Mouse (Mus musculus) intestine, embryonic 15.5 days (tissue): Measurements from ENCODE around the gene Fbxo41. TPM values are rescaled to one million over a fixed set of nuclear protein-coding genes. Genes with fewer than 3 reads are reported as not detected.

Source experiments
- ATAC-seq: fragments of 200-750 bp; cut with Nextera tagmentation; 2 replicates; pipeline ENCODE4 v1.8.0; 2017; ENCODE audit warnings: moderate TSS enrichment, moderate library complexity
- H3K27ac ChIP-seq: fragments of 300-500 bp; sonication (generic); 2 replicates; pipeline ENCODE4 v1.5.1; 2015; ENCODE audit warnings: mild to moderate bottlenecking, inconsistent platforms
- H3K27me3 ChIP-seq: fragments of 300-500 bp; sonication (generic); replicated peaks from 2 replicates; pipeline ENCODE4 v1.6.1; 2015; ENCODE audit warnings: inconsistent platforms
- H3K36me3 ChIP-seq: fragments of 300-500 bp; sonication (generic); 2 replicates; pipeline ENCODE4 v1.6.1; 2015; ENCODE audit warnings: inconsistent platforms
- H3K4me1 ChIP-seq: fragments of 300-500 bp; sonication (generic); replicated peaks from 2 replicates; pipeline ENCODE4 v1.6.1; 2015; ENCODE audit warnings: inconsistent platforms
- H3K4me2 ChIP-seq: fragments of 300-500 bp; sonication (generic); replicated peaks from 2 replicates; pipeline ENCODE4 v1.6.1; 2015; ENCODE audit warnings: mild to moderate bottlenecking, inconsistent platforms
- H3K4me3 ChIP-seq: fragments of 300-500 bp; sonication (generic); replicated peaks from 2 replicates; pipeline ENCODE4 v1.5.1; 2015; ENCODE audit warnings: inconsistent platforms
- H3K9ac ChIP-seq: fragments of 300-500 bp; sonication (generic); 2 replicates; pipeline ENCODE4 v1.6.1; 2015; ENCODE audit warnings: inconsistent platforms
- H3K9me3 ChIP-seq: fragments of 300-500 bp; sonication (generic); 2 replicates; pipeline ENCODE4 v1.6.1; 2016; ENCODE audit warnings: inconsistent platforms
- WGBS: fragments of 180-500 bp; shearing (Covaris S2); methylation state at CpG from one replicate; pipeline ENCODE4 v1.1.7; 2015; 5-methylcytosine and 5-hydroxymethylcytosine counted together
- polyA plus RNA-seq: library from polyadenylated mRNA; unstranded; fragments of >200 nt; fragmentation: Nextera tagmentation; extraction: Ambion mirVana; gene quantifications from 2 replicates; pipeline ENCODE4 v1.2.1, GENCODE M21; 2015

Fbxo41 gene
- polyA plus RNA-seq, 1 experiment from 2014 or later: 0.21 TPM

DNA sequence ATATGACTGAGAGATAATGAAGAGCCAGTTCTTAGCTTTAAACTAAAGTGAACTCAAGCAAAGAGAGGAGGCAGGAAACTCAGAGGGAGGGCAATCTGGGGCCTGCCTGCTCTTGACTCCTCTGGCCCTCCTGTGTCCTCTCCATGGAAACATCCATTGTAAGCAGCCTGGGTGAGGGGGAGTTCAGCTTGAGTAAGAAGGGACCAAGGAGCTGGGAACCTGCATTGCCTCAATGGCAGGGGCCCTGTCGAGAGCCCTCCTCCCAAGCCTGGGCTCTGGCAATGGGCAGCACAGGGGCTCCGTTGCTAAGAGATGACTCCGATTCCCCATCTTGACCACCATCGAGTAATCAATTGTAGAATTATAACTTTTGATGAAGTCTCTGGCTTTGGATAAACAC, 14.3 kb downstream of the Fbxo41 start:
- ATAC-seq: no peak
- 80% methylated on average over 4 of the region's 4 CpGs for WGBS
- Histone ChIP-seq H3K4me1 (peaks cover 11% of the 10 kb centered on the region), H3K27me3 (peaks cover 31% of the 10 kb centered on the region), H3K36me3 (no peaks in the 10 kb centered on the region), H3K4me2 (no peak overlapping the region), H3K4me3 (no peak overlapping the region), H3K27ac (no peak overlapping the region), H3K9me3 (no peaks in the 10 kb centered on the region), H3K9ac (no peak overlapping the region)

DNA sequence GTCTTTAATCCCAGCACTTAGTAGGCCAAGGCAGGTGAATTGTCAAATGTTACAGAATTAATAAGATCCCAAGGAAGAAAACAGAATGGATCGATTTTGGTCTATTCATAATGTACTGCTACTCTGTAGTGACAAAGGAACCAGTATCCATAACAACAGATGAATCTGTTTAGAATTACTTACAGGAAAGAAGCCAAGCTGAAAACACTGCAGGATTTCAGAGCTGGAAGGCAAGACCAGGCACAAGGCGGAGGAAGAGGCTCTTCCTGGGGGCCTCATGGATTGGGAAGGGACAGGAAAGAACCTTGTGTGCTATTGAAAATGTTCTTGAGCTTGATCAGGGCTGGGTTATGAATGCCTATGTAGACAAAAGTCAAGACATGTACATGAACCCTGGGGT, 17.1 kb downstream of the Fbxo41 start:
- Histone ChIP-seq H3K9ac (no peak overlapping the region), H3K27ac (no peak overlapping the region), H3K9me3 (no peaks in the 10 kb centered on the region), H3K4me2 (no peak overlapping the region), H3K36me3 (no peaks in the 10 kb centered on the region), H3K27me3 (peaks cover 44% of the 10 kb centered on the region), H3K4me3 (no peak overlapping the region), H3K4me1 (peaks cover 11% of the 10 kb centered on the region)
- no peak for ATAC-seq
- WGBS: 76% methylated on average over 2 of the region's 2 CpGs

DNA sequence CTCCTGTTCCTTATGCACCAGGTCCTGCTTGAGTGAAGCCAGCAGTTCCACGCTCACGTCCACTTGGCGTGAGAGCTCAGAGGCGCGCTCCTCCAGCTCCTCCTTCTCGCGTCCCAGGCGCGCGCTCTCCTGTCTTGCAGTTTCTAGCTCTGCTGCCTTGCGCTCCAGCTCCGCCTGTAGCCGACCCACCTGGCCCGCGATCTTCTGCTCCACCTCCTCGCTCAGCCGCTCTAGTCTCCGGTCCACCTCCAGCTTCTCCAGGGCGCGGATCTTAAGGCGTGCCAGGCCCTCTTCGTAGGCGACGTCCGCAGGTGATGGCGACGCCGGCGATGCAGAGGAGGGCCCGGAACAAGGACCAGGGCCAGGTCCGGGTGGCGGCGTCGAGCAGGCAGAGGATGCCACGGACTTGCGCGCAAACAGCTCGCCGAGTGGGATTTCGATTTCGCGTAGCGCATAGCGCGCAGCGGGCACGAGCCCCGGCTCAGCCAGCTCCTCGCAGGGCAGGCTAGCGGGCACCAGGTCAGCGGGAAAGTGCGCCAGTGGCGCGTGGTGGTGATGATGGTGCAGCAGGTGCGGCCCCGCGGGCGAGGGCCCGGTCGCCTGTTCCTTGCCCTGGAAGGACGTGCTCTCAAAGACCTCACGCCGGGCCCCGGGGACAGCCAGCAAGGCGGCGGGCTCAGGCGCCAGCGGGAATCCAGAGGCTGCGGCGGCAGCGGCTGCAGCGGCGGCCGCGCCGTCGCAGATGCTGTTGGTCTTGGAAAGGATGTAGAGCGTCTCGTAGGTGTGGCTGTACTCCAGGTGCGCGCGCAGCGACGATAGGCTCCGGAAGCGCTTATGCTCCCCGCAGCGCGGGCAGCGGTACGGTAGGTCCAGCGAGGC, 18.7 kb downstream of the Fbxo41 start:
- ATAC-seq: peak; percentile 71

DNA sequence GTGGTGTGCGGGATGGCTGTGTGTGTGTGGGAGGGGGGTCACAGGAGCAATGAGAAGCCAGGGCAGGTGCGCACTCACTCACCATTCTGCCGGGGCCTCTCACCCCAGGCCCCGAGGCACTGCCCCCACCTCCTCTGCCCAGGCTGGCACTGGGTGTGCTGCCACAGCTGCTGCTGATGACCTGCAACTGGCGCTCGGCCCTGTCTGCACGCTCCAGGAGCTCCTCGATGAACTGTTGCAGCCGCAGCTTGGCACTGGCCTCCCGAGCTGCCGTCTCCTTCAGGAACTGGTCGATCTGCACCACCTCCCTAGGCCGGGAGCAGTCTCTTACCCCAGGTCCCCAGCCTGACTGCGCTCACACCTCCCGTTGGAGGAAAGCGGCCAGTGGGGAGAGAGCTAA, 22.1 kb downstream of the Fbxo41 start:
- WGBS: 64% methylated on average over 16 of the region's 16 CpGs
- Histone ChIP-seq H3K9ac (no peak overlapping the region), H3K4me2 (no peak overlapping the region), H3K4me1 (peaks cover 11% of the 10 kb centered on the region), H3K9me3 (no peaks in the 10 kb centered on the region), H3K27me3 (peaks cover 33% of the 10 kb centered on the region), H3K27ac (no peak overlapping the region), H3K36me3 (no peaks in the 10 kb centered on the region), H3K4me3 (no peak overlapping the region)
- ATAC-seq: no peak

More for the DNA sequence above, 18.7 kb downstream of the Fbxo41 start:
- Histone ChIP-seq H3K36me3 (no peaks in the 10 kb centered on the region), H3K4me2 (peak overlapping the region; percentile 65), H3K9ac (no peak overlapping the region), H3K4me1 (peaks cover 11% of the 10 kb centered on the region), H3K9me3 (no peaks in the 10 kb centered on the region), H3K27ac (no peak overlapping the region), H3K27me3 (peaks cover 44% of the 10 kb centered on the region), H3K4me3 (peak overlapping the region; percentile 37)
- WGBS: 4% methylated on average over 92 of the region's 92 CpGs

DNA sequence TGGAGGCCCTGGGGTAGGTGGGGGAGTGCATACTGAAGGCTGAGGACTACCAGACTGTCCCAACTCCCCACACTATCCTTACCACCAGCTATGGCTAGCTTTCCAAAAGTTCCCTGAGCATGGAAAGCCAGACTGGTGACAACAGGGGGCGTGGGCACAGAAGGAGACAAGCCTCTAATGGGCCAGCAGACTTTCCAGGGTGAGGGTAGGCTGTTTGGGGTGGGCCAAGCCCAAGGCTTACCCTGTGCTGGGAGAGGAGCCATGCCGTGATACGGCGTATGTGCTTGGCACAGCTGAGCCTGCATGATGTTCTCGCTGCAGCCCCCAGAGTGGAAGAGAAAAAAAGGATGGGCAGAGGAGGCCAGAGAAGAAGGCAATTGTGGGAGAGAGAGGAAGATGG, 22.8 kb downstream of the Fbxo41 start:
- no peak for ATAC-seq
- H3K4me2 ChIP-seq: no peak overlapping the region
- 79% methylated on average over 5 of the region's 5 CpGs for WGBS
- no peaks in the 10 kb centered on the region for H3K36me3 ChIP-seq
- peaks cover 11% of the 10 kb centered on the region for H3K4me1 ChIP-seq
- H3K9me3 ChIP-seq: no peaks in the 10 kb centered on the region
- H3K27ac ChIP-seq: no peak overlapping the region
- no peak overlapping the region for H3K4me3 ChIP-seq
- H3K27me3 ChIP-seq: peaks cover 28% of the 10 kb centered on the region
- no peak overlapping the region for H3K9ac ChIP-seq

DNA sequence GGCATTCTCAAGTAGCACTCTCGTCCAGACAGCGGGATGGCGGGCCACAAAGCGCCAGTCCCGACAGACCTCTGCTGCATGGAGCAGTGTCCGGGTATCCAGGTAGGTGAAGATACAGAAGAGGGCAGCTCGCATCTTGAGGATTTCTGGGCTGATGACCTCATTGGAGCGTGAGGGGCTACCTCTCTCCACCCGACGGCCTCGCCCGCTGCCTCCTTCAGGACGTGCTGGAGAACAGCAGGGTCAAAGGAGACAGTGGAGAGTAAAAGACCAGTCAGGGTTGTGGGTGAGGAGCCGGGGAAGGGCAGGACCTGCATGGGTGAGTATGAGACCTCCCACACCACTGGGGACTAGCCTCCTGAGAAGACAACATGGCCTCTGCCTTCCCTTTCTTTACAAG, 24.4 kb downstream of the Fbxo41 start:
- H3K9me3 ChIP-seq: no peaks in the 10 kb centered on the region
- no peak overlapping the region for H3K27ac ChIP-seq
- no peak overlapping the region for H3K4me2 ChIP-seq
- WGBS: 36% methylated on average over 14 of the region's 14 CpGs
- ATAC-seq: no peak
- H3K4me3 ChIP-seq: no peak overlapping the region
- no peaks in the 10 kb centered on the region for H3K4me1 ChIP-seq
- H3K36me3 ChIP-seq: no peaks in the 10 kb centered on the region
- H3K9ac ChIP-seq: no peak overlapping the region
- peaks cover 13% of the 10 kb centered on the region for H3K27me3 ChIP-seq

DNA sequence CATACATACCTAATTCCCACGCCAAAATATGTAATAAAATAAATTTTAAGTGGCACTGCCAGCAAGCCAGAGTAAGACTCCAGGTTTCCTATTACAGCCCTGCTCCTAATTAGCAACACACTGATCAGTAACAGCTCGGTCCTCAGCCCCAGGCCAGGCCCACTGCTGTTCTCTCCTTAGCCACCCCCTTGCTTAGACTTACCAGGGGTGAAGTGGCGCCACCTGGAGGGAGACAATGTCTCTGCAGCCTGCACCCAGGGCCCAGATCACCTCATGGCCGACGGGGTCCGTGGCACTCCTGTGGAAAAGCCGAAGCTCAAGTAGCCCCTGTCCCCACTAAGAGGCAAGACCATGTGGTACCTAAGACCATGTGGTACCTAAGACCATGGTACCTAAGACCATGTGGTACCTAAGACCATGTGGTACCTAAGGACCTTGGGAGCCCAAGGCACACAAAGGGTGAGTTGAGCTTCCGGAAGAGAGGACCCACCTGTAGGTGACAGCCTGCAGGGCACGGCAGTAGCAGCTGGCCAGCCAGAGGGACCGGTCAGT, 25.4 kb downstream of the Fbxo41 start:
- H3K4me3 ChIP-seq: no peak overlapping the region
- H3K4me1 ChIP-seq: no peaks in the 10 kb centered on the region
- H3K27ac ChIP-seq: no peak overlapping the region
- 37% methylated on average over 10 of the region's 10 CpGs for WGBS
- no peaks in the 10 kb centered on the region for H3K36me3 ChIP-seq
- peaks cover 5% of the 10 kb centered on the region for H3K27me3 ChIP-seq
- no peaks in the 10 kb centered on the region for H3K9me3 ChIP-seq
- no peak overlapping the region for H3K9ac ChIP-seq
- H3K4me2 ChIP-seq: no peak overlapping the region
- no peak for ATAC-seq

DNA sequence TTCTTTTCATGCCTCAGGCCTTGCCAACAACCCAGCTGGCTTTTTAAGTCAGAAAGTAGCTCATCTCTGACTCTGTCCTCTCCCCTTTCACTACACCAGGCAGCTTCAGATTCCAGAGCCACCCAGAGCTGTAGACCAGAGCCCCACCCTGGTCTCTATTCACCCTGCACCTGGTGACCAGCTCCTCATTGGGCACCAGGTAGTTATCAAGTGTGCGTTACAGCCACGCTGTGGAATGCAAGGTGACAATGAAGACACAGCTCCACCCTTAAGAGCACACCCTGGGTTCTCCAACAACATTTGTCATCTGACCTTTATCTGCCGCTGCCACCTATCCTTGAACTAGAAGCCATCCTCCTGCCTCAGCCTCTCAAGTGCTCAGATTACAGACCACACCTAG, 27.2 kb downstream of the Fbxo41 start:
- WGBS: 66% methylated on average over 3 of the region's 3 CpGs
- H3K9me3 ChIP-seq: no peaks in the 10 kb centered on the region
- no peak overlapping the region for H3K4me3 ChIP-seq
- no peaks in the 10 kb centered on the region for H3K36me3 ChIP-seq
- H3K9ac ChIP-seq: no peak overlapping the region
- no peaks in the 10 kb centered on the region; the same call in none of the 2 replicates for H3K27me3 ChIP-seq
- H3K4me2 ChIP-seq: no peak overlapping the region
- H3K27ac ChIP-seq: no peak overlapping the region
- H3K4me1 ChIP-seq: no peaks in the 10 kb centered on the region
- no peak for ATAC-seq

DNA sequence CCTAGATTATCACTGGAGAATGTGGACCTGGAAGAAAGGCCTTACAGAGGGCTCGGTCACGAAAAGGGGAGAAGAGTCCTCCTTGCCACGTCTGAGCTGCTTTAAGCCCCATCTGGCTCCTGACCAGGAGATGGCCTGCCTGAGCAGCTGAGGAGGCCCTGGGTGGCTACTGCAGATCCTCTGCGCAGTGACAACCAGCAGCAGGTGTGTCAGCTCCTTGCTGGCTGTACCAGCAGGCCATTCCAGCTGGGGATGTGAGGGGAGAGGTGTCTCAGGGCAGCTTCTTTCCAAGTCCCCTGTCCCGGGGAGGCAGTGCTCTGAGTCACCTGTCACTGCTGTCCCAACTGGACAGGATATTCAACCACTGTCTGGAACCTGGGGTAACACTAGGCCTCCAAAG, 30.3 kb downstream of the Fbxo41 start:
- Histone ChIP-seq H3K36me3 (peaks cover 12% of the 10 kb centered on the region), H3K4me3 (no peak overlapping the region), H3K9me3 (no peaks in the 10 kb centered on the region), H3K4me2 (no peak overlapping the region), H3K27ac (no peak overlapping the region), H3K4me1 (no peaks in the 10 kb centered on the region), H3K9ac (no peak overlapping the region), H3K27me3 (no peaks in the 10 kb centered on the region; the same call in none of the 2 replicates)
- 54% methylated on average over 5 of the region's 5 CpGs for WGBS
- ATAC-seq: no peak

DNA sequence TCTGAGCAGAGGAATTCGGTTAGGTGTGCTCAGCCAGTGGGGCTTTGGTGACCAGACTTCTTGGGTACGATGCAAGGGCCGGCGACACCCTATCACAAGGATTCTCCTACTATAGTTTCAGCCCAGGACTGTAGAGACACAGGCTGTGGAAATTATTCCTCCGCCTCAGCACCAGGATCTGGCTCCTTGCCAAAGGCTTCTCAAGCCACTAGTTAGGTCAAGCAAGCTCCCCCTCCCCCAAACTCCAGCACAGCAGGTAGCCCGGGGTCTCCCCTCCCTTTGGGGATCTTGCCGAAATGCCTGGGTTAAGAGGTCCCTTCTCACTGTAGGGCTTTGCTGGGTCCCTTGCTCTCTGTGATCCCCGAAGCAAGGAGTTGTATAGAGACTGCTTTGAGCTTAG, 30.8 kb downstream of the Fbxo41 start:
- Histone ChIP-seq H3K9ac (no peak overlapping the region), H3K36me3 (peaks cover 18% of the 10 kb centered on the region), H3K9me3 (no peaks in the 10 kb centered on the region), H3K27me3 (no peaks in the 10 kb centered on the region; the same call in 1 of the 2 replicates), H3K4me2 (no peak overlapping the region), H3K4me3 (no peak overlapping the region), H3K4me1 (no peaks in the 10 kb centered on the region), H3K27ac (no peak overlapping the region)
- ATAC-seq: no peak
- WGBS: 61% methylated on average over 8 of the region's 8 CpGs

DNA sequence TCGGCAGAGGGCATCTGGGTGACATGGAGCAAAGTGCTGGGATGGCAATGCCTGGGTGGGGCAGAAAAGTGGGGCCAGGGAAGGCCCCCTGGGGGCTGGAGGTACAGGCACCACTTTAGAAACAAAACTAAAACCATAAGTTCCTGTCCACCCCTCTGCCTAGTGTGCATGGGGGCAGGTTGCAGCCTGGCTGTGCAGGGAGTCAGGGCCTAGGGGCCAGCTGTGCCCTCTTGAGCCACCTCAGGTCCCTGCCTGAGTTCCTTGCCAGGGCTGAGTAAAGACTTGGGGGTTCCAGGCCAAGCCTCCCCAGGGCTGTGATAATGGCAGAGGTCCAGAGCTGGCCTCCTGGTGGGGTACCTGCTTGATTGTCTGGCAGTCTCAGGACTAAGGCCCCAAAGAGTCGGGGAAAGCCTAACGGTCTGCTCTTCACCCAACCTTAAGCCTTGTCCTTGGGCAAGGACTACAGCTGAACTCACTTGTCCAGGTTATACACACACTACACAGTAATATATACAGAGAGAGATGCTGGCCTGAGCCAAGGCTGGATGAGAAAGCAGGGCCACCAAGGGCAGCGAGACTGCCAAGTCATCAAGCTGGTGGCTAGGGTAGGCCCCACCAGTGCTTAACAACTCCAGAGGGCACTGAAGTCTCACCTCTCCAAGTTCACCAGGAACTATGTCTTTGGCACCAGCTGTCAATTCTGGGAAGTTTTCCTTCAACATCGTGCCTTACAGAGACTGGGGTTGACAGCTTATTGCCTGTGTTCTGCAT, 32.9 kb downstream of the Fbxo41 start:
- no peak for ATAC-seq
- H3K27me3 ChIP-seq: no peaks in the 10 kb centered on the region
- no peaks in the 10 kb centered on the region for H3K4me1 ChIP-seq
- H3K4me2 ChIP-seq: no peak overlapping the region
- 70% methylated on average over 5 of the region's 5 CpGs for WGBS
- H3K36me3 ChIP-seq: peaks cover 31% of the 10 kb centered on the region
- H3K27ac ChIP-seq: no peak overlapping the region
- no peaks in the 10 kb centered on the region for H3K9me3 ChIP-seq
- no peak overlapping the region for H3K9ac ChIP-seq
- H3K4me3 ChIP-seq: no peak overlapping the region

DNA sequence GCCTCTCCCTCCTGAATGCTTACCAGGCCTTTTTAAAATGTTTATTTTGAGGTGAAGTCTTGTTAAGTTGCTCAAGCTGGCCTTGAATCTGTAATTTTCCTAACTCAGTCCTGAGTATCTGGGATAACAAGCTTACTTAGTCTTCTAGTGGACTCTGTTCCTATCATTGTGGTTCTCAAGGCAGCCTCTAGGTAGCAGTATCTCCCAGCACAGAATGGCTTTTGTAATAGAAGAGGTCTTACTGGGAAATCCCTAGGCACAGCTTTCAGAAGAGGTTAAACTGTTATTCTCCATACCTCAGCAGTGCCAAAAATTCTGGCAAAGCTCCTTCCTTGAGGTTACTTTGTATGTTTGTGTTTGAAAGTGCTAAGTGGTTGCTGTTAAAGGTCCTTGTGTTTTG, 37.4 kb downstream of the Fbxo41 start:
- Histone ChIP-seq H3K4me2 (no peak overlapping the region), H3K27me3 (no peaks in the 10 kb centered on the region), H3K4me3 (no peak overlapping the region), H3K9ac (no peak overlapping the region), H3K27ac (no peak overlapping the region), H3K9me3 (no peaks in the 10 kb centered on the region), H3K36me3 (peaks cover 73% of the 10 kb centered on the region), H3K4me1 (no peaks in the 10 kb centered on the region)
- ATAC-seq: no peak
